Mouse (Mus musculus): ENCODE measurements at regions not wholly inside any gene's neighbourhood (a gene's known extent, or its start where the extent isn't known, plus 50 kb on each side); places are given as distances from the start of the nearest gene placed in this dataset.

DNA sequence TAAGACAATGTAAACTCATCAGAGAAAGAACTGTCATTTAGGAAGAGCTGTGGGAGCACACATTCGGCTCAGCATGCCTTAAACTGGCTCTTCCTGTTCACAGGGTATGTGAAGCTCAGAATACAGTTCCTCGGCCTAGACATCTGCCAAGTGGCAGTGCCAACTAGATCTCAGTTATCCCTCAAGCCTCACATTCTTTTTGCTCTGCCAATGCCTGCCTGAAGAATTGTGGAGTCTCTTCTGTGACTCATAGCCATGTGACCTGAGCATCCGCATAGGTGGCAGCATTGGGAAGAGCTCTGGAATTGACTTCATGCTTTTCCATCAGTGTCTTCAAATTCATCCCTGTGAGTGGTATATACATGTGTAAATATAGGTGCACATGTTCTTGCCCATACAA is 59.7 kb downstream of the Prlhr start:
- no peak for DNase-seq (ENCODE audit: low spot score)

DNA sequence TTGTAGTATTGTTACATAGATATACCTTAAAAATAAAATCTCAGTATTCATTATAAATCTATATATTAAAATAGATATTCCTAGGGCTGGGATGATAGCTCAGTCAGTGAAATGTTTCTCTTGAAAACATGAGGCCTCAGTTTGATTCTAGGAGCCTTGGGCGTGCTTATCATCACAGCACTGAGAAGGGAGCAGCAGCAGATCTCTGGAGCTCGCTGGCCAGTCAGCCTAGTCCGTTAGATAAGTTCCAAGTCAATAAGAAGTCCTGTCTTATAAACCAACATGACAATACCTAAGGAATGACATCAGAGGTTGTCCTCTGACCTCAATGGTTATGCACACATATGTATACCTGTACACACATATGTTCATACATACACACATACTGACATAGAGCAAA is 68.7 kb downstream of the Prlhr start:
- no peak for DNase-seq (ENCODE audit: low spot score)

DNA sequence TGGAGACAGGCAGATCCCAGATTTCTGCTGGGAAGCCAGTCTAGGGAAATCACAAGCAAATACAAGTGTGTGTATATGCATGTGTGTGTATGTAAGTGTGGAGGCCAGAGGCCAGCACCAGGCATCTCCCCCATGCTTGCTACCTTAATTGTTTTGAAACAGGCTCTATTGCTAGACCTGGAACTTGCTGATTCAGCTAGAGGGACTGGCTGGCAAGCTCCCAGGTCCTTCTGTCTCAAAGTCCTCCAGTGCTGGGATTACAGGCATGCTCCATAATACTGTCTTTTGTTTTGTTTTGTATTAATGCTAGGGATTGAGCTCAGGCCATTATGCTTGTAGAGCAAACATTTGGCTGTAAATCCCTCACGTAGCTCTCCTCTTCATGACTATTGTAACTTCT is 70.4 kb downstream of the Prlhr start:
- DNase-seq (ENCODE audit: low spot score), result no peak

DNA sequence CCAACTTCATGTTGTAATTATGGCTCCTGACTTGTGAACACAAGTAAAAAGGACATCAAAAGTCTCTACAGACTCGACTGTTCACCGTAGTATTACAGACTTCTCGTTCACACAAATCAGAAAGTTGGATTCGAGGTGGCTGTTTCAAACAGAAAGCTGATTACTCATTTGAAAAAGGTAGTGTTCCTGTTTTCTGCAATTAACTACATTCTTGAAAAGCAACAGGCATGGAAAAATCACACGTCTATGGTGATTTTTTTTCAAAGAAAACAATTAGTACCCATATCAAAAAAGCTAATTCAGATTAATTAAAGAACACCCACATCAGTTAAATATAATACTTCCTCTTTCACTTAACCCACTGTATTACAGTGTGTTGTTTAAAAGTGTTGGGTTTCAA is 71.5 kb downstream of the Prlhr start:
- DNase-seq (ENCODE audit: low spot score), result no peak

DNA sequence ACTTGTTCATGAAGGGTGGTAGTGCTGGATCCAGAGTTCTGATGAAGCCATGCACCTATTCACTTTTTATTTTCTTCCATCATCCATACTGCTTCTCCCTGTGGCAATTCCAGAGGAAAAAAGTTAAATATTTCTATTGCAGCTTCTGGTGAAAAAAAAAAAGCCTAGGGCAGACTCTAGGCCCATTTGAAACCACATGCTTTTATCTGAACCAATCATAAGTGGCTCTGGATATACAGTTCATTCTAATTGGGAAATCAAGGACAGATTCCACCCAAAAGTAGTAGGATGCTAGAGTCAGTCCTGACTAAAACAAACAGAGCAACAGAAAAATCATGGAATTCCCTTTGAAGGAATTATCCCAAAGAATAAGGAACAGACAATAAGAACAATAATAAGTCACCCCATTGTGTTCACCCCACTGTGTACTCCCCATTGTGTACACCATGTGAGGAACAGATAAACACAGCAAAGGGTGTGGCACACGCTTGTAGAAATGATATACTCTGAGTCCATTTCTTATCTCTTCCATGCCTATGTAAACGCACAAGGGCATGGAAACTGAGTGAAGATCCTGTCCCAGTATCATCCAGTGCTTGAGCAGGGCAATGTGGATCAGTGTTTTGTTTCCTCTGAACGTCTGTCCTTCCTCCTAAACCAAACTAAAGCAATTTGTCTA is 81.4 kb downstream of the Prlhr start:
- DNase-seq (ENCODE audit: low spot score), result no peak

DNA sequence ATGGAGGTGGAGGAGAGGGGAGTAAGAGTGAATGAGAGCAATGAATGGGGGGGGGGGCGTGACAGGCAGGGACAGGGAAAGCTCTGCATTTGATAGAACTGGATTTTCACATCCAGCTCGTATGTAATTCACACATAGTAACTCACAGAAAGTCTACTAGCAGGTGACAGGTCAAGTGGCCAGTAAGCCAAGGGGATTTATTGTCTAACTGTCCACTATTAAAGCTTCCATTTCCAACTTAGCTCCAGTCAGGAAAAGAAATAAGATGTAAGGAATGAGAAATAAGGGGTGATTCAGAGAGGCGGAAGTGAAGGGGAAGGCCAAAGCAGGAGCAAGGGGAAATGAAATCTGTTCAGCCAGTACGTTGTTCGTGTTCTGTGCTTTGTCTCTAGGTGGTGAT is 83.4 kb downstream of the Prlhr start:
- no peak for DNase-seq (ENCODE audit: low spot score)

DNA sequence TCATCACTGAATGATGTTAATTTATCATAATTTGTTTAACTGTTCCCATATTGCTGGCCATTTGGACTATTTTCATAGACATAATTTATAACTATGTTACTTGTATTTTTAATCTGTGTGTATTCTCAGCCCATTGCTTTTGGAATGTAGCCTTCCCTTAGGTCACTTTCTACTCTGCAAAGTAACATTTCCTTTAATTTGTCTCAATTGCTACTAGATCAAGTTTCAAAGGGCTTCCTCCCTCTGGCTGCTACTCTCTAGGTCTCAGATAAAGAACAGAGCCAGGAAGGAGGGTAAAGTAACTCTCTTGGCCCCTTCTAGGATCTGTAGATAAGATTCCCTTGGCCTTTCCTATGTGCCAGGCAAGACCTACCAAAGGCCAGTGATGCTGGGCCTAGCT is 85.4 kb downstream of the Prlhr start:
- DNase-seq (ENCODE audit: low spot score), result peak; percentile 25

DNA sequence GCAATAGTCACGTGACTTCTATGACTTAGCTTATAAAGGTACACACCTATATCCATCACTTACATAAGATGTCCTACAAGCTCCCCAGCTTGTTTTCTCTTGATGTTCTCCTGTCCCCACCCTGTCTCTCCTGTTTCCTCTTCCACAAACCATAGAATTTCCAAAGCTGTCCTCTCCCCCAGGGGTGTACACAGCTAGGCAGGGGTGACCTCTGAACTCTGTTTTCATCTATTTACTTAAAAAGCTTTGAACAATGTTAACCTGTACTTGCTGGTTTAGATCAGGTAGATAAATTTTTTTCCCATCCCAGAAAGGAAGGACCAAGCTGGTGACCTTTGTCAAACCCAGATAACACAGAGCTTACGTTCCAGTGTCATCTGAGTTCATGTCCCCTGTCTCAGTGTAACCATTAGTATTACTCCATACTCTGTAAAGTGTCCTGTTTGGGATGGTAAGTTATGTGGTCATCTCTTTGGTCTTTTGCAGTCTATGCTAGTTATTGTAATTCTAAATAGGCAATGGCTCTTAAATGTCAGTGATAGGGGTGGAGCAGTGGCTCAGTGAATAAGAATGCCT is 89.0 kb downstream of the Prlhr start:
- DNase-seq (ENCODE audit: low spot score), result no peak

DNA sequence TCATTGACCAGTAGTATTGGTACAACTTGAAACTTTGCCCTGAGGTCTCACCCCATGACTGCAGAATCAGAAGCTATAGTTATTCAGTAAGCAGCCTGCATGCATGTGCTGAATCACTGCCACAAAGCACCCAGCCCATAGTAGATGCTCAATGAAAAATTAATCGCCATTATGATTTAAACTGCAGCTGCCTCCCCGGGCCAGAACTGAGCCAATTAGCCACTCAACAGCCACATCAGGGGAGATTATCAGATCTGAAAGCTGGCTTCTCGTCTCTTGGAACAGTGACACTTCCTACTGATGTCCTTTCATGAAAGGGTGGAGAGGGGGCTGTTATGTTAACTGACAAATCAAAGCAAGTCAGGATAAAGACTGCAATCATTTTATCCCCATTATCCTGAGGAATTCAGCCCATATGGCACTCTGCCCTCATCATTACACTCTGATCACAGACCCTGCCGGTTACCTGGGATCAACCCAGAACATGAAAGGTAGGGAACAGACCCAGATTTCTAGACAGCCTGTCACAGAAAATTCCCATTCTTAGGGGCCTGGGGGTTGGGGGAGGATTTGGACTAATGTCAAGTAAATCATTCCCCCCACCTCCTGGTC is 104.0 kb downstream of the Prlhr start:
- no peak for DNase-seq (ENCODE audit: low spot score)

DNA sequence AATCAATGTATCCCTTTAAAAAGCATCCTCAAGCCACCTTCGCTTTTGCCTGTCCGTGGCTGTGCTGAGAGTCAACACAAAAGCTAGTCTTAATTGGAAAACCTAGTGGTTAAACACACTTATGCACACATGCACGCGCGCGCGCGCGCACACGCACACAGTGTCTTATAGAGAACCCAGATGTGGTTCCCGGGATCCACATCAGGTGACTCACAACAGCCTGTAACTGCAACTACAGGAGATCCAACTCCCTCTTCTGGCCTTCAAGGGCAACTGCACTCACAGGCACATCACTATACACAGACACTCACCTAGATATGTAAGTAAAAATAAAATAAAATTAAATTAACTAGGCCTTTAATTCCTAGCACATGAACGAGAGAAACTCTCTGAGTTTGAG is 118.4 kb upstream of the Fam204a start:
- DNase-seq (ENCODE audit: low spot score), result no peak

DNA sequence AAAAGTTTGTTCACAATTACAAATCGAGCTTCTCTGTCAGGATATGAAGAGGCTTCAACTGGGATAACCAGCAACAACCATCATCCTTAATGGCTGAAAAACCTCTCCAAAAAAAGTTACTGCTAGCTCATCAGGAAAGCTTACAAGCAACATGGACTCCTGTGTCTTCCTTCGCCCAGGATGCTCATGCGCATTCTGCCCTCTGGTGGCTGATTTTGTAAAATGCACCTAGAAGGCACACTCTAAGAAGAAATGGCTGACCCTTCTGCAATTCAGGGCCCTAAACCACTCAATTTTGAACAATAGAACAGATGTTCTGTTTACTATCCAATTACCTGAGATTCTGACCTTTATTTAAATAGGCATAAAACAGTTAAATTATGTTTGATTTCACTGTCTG is 115.0 kb upstream of the Fam204a start:
- DNase-seq (ENCODE audit: low spot score), result peak; percentile 88

DNA sequence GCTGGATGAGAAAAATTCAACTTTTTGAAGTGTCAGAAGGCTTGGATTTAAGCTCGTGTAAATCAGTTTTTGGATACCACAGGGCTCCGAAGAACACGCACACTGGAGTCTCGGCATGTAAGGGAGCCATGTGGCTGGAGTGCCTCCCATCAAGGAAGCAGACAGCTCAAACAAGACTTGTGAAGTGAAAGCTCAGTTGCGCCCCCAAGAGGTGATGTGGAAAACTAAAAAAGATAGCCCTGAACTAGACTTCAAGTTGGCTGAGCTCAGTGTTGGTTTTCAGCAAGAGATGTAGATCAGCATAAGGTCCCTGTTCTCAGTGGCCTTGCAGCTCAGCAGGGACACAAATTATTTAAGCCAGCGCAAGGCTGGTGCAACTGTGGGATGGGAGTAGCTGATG is 113.7 kb upstream of the Fam204a start:
- DNase-seq (ENCODE audit: low spot score), result peak; percentile 51

DNA sequence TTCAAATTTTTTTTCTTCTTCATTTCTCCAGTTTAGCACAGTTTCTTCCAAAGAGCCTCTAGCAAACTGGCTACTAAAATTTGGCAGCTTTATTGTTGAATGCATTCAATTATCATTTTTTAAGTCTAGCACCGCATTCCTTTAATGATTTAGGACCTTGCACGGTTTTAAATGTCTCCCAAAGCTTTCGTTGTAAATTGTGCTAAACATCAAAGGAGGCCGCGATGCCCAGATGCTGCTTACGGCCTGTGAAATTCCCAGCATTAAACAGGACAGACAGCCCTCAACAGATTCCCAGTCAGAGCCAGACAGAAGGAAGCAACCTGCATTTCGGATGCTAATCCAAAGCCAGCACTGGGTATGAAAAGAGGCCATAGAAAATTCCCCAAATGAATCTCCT is 108.0 kb upstream of the Fam204a start:
- DNase-seq (ENCODE audit: low spot score), result peak; percentile 29

DNA sequence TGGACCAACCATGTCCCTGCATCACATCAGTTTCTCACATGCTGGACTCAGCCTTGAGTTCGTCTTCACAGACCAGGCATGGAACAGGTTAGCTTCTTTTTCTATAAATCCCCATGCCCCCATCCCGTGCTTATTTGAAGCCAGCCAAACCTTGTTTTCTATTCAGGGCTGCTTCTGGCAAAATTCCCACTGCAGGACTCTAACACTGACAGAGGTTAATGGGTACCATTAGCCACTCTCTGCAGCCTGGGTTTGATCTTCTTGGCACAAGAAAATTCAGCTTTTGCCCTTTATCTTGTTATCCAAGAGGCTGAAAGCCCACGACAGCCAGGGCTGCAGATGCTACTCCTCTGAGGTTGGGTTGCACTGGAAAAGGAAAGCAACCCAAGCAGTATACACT is 101.8 kb upstream of the Fam204a start:
- no peak for DNase-seq (ENCODE audit: low spot score)

DNA sequence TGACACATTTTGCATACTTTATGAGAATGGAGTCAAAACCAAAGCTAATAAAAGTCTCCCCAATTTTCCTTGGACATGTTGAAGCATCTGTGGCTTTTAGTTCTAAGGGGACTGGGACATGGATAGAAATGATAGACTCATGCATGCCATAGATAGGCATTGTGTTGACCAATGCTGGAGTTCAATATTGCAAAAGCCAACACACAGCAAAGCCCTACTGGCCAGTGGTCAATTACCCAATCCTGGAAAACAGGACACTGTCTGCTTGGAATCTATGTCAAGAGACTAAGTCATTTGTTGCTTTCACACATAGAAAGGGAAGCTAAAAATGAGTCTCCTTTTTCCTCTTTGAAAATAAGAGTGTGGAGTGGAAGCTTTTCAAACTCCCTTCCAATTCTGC is 99.1 kb upstream of the Fam204a start:
- DNase-seq (ENCODE audit: low spot score), result no peak

DNA sequence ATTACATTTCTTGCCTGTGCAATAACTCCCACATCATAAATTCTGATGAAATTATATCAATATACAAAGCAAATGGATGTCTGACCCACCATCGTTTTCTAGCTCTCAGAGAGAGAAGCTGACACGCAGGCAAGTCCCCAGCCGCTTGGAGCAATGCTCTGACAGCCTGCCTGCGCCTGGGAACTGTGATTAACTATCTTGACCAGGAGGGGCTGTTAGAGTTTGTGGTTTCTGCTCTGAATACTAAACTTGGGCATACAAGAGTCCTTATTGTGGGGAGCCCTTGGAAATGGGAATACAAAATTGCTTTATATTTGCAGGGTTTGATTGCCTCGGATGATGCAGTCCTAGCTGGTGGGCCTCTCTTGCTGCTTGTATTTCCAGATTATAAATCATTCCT is 98.6 kb upstream of the Fam204a start:
- DNase-seq (ENCODE audit: low spot score), result no peak

DNA sequence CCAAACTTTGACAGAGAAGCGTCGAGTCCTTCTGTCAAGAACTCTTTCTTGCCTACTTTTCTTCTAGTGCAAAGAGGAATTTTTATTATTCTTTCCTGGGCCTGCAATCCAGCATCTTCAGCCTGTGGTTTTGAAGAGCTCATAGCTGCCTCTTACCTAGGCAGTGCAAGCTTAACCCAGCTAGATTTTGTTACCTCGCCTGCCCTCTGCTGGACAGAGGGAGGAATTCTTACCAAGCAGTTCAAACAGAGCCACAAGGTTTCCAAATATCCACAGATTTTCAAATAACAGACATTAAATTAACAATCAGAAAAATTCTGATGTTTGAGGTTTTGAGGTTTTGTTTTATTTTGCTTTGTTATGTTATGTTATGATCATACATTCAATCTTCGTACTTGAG is 84.1 kb upstream of the Fam204a start:
- peak; percentile 90 for DNase-seq (ENCODE audit: low spot score)

DNA sequence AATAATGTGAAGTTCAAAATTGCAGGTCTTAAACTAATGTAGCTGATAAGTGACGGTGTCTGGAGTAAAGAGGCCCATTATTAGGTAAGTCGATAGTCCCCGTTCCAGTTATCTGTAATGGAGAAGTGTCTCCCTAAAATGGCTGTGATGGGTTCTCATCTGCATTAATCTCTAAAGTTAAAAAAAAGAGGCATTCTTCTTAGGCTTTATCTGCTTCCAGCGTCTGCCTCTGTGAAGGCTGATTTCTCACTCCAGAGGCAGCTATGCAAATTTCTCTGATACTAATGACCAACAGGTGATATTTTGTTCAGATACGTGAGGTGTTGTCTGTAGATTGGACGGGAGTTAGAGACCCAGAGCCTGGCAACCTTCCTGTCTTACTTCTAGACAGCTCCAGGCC is 75.9 kb upstream of the Fam204a start:
- DNase-seq (ENCODE audit: low spot score), result no peak

DNA sequence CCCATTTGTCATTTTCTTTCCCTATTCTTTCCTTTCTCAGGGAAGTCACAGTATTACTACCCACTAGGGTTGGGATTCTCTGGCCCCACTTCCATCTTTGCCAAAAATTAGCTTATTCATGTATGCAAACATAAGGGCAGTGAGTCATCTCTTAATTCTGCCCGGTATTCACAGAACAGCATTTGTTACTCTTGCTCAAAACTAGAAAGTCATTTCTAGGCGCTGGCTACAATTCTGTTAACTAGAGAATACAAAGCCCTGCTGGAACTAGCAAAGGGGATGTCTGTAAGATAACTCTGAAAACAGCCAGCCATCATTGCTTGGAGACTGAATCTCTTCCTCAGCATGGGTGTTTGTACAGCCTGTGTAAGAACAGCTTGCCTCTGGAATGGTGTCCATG is 74.4 kb upstream of the Fam204a start:
- no peak for DNase-seq (ENCODE audit: low spot score)

DNA sequence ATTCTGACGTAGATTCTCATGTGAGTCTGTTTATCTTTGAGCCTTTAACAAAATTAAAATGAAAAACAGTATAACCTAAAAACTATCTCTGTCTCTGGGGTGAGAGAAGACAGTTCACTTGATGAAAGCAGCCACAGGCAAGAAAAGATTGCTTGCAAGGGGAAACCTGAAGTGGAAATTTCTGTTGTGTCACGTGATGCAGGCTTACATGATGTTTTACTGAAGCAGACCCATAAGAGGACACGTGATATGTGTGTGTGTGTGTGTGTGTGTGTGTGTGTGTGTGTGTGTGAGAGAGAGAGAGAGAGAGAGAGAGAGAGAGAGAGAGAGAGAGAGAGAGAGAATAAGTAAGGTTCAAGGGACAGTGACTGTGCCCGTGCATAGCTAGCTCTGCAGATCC is 63.7 kb upstream of the Fam204a start:
- DNase-seq (ENCODE audit: low spot score), result no peak

DNA sequence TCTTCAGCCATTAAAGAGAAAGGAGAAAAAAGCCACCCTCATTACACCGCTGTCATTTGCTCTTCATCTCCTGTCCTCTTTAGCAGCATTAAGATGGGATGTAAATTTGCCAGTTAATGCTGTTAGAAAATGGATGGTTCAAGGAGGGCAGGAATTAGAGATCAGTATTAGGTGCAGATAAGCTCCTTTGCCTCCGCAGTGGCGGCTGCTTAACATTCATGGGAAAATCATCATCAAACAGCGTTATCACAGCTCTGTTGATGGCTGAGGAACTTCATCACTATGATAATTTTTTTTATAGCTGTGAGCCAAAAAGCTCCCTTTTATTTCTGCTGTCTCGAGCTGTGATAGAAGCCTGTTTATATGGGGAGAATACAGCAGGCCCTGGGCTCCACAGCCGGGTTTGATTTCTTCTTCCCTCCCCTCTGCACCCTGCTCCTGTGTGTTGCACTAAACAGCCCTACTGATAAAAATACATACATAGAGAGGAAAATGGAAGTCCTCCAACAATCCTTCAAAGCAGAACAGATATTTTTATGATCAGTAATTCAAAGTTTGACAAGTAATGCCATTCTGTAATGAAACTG is 60.4 kb upstream of the Fam204a start:
- DNase-seq (ENCODE audit: low spot score), result no peak

DNA sequence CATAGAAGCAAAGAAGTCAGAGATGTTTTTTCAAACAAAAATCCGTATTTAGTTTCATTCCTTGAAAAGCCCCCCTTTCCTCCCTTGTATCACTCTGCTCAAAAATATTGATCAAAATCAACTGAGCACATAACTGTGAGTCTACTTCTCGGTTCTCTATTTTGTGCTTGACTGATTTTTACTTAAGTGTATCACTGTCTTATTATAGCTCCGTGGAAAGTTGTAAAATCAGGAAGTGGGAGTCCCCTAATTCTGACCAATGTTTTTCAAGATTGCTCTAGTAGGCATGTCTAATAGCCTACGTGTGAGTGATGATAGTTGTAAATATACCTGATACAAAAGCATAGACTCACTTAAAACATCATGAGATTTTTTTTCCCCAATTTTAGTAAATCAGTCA is 58.4 kb upstream of the Fam204a start:
- no peak for DNase-seq (ENCODE audit: low spot score)
